Mouse (Mus musculus): Measurements from ENCODE around the gene Cyp4a32. TPM values are rescaled to one million over a fixed set of nuclear protein-coding genes. Genes with fewer than 3 reads are reported as not detected.

The Cyp4a32 gene
- polyA plus RNA-seq, 2 experiments from 2014 or later = not detected

- ATAC-seq = no peak
These were observed 56.5 kb downstream of the Cyp4a32 start for GRCm38 (mm10) chr4:115657104-115657866.

- no peak for ATAC-seq
These were observed 57.1 kb downstream of the Cyp4a32 start for GRCm38 (mm10) chr4:115657867-115658249.

- ATAC-seq = no peak
These were observed 58.4 kb downstream of the Cyp4a32 start for GRCm38 (mm10) chr4:115659190-115659589.

Other genes starting within 250 kb of the Cyp4a32 start
- gene Cyp4a12b, start 189.3 kb upstream of the Cyp4a32 start, polyA plus RNA-seq (2017; shearing (Covaris generic)) = not detected
- not detected for gene Cyp4a30b, start 148.4 kb upstream of the Cyp4a32 start, polyA plus RNA-seq (2017; shearing (Covaris generic))
- gene Cyp4a14, start 104.8 kb upstream of the Cyp4a32 start, polyA plus RNA-seq (2017; shearing (Covaris generic)) = not detected
- gene Cyp4a10, start 82.7 kb upstream of the Cyp4a32 start, polyA plus RNA-seq (2017; shearing (Covaris generic)) = not detected
- gene Cyp4a31, start 37.3 kb upstream of the Cyp4a32 start, polyA plus RNA-seq (2017; shearing (Covaris generic)) = not detected
- gene Cyp4b1, start 46.8 kb downstream of the Cyp4a32 start, polyA plus RNA-seq (2017; shearing (Covaris generic)) = not detected
- 10 to 100 TPM; 43.4 TPM for gene Efcab14, start 136.8 kb downstream of the Cyp4a32 start, polyA plus RNA-seq (2017; shearing (Covaris generic))
- gene Tex38, start 180.0 kb downstream of the Cyp4a32 start, polyA plus RNA-seq (2017; shearing (Covaris generic)) = under 1 TPM in 1 of 2 experiments, not detected in 1; 0.92 TPM
- 10 to 100 TPM; 22.3 to 25.4 TPM for gene Atpaf1, start 183.8 kb downstream of the Cyp4a32 start, polyA plus RNA-seq (2017; shearing (Covaris generic))
- gene Mob3c, start 227.1 kb downstream of the Cyp4a32 start, polyA plus RNA-seq (2017; shearing (Covaris generic)) = 10 to 100 TPM in 1 of 2 experiments, 1 to 10 TPM in 1; 10.0 to 13.4 TPM
- gene Mknk1, start 238.2 kb downstream of the Cyp4a32 start, polyA plus RNA-seq (2017; shearing (Covaris generic)) = 10 to 100 TPM; 30.7 to 46.8 TPM